Mouse (Mus musculus) lung, embryonic 14.5 days (tissue): ENCODE results near the gene Col6a4. TPM values are rescaled to one million over a fixed set of nuclear protein-coding genes. Genes with fewer than 3 reads are reported as not detected.

ENCODE experiments used
- ATAC-seq: fragments of 200-750 bp; cut with Nextera tagmentation; 2 replicates; pipeline ENCODE4 v1.8.0; 2017; ENCODE audit warnings: mild to moderate bottlenecking, moderate TSS enrichment, moderate library complexity; ENCODE audit not compliant: insufficient read depth
- DNase-seq: peaks from one replicate; pipeline ENCODE4 v3.0.0-alpha.2; 2015
- H3K27ac ChIP-seq: fragments of 300-500 bp; sonication (generic); 2 replicates; pipeline ENCODE4 v1.5.1; 2014; ENCODE audit warnings: low read depth, mild to moderate bottlenecking, moderate library complexity
- H3K27me3 ChIP-seq: fragments of 300-500 bp; sonication (generic); 2 replicates; pipeline ENCODE4 v1.6.1; 2014; ENCODE audit warnings: low read length, control low read depth; ENCODE audit not compliant: insufficient read depth
- H3K36me3 ChIP-seq: fragments of 300-500 bp; sonication (generic); 2 replicates; pipeline ENCODE4 v1.6.1; 2014; ENCODE audit warnings: control low read depth; ENCODE audit not compliant: insufficient read depth
- H3K4me1 ChIP-seq: fragments of 300-500 bp; sonication (generic); 2 replicates; pipeline ENCODE4 v1.6.1; 2014; ENCODE audit warnings: antibody characterized with exemption, control low read depth; ENCODE audit not compliant: insufficient read depth
- H3K4me2 ChIP-seq: fragments of 300-500 bp; sonication (generic); 2 replicates; pipeline ENCODE4 v1.6.1; 2014; ENCODE audit warnings: mild to moderate bottlenecking
- H3K4me3 ChIP-seq: fragments of 300-500 bp; sonication (generic); 2 replicates; pipeline ENCODE4 v1.5.1; 2014; ENCODE audit warnings: low read depth, low read length
- H3K9ac ChIP-seq: fragments of 300-500 bp; sonication (generic); 2 replicates; pipeline ENCODE4 v1.6.1; 2014
- H3K9me3 ChIP-seq: fragments of 300-500 bp; sonication (generic); 2 replicates; pipeline ENCODE4 v1.6.1; 2016; ENCODE audit warnings: low read depth, low read length, control low read depth
- CTCF ChIP-seq: IDR thresholded peaks from 2 replicates; pipeline ENCODE4 v1.5.1; 2016; ENCODE audit warnings: antibody characterized with exemption, low read depth
- WGBS: fragments of 180-500 bp; shearing (Covaris S2); extraction: QIAGEN DNeasy Blood & Tissue Kit; methylation state at CpG from one replicate; pipeline ENCODE4 v1.1.7; 2014; 5-methylcytosine and 5-hydroxymethylcytosine counted together
- polyA plus RNA-seq: library from polyadenylated mRNA; unstranded; fragments of >200 nt; fragmentation: Nextera tagmentation; extraction: Ambion mirVana; gene quantifications from 2 replicates; pipeline ENCODE4 v1.2.1, GENCODE M21; 2014

The Col6a4 gene
- polyA plus RNA-seq, result 0.95 and 1.0 TPM in 2 replicates

- Histone ChIP-seq H3K4me1 (no peaks in the 10 kb centered on the region), H3K9ac (no peak within 1 kb of the TSS), H3K4me3 (no peak within 1 kb of the TSS), H3K27me3 (no peaks in the 10 kb centered on the region), H3K27ac (no peak within 1 kb of the TSS), H3K9me3 (no peaks in the 10 kb centered on the region), H3K36me3 (no peaks in the 10 kb centered on the region), H3K4me2 (no peak within 1 kb of the TSS)
- ATAC-seq (no peak), DNase-seq (peak; percentile 26)
- TF ChIP-seq CTCF, result no peak
- WGBS, result 49% methylated on average over 7 of the region's 7 CpGs
These were observed at the start of gene Col6a4 for GRCm38 (mm10) chr9:106096683-106097082. Gene Col6a4, minus strand, starts transcription at chr9:106096783.

DNA sequence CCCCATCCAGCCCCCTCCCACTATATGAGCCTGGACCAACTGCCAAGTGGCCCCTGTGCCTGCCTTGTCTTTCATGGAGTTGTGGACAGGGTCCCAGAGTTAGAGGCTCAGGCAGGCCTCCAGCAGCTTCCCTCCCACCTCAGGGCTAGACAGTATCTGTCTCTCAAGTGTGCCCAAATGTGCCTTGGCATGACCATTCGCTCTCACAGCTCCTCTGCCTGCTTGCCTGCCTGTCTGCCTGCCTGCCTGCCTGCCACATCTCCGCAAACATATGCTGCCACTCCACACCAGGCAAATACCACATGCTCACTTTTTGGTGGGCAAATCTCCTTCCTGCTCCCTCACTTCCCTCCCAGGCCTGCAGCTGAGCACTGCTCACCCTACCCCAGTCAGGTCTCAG lies 49.0 kb upstream of the Col6a4 start:
- no peak overlapping the region for H3K9ac ChIP-seq
- H3K4me1 ChIP-seq, result no peaks in the 10 kb centered on the region
- H3K4me2 ChIP-seq, result no peak overlapping the region
- 82% methylated on average over 2 of the region's 2 CpGs for WGBS
- DNase-seq (no peak), ATAC-seq (no peak)
- no peak overlapping the region for H3K4me3 ChIP-seq
- no peaks in the 10 kb centered on the region for H3K36me3 ChIP-seq
- H3K9me3 ChIP-seq, result no peaks in the 10 kb centered on the region
- H3K27ac ChIP-seq, result no peak overlapping the region
- H3K27me3 ChIP-seq, result peaks cover 38% of the 10 kb centered on the region
- no peak for TF ChIP-seq CTCF

DNA sequence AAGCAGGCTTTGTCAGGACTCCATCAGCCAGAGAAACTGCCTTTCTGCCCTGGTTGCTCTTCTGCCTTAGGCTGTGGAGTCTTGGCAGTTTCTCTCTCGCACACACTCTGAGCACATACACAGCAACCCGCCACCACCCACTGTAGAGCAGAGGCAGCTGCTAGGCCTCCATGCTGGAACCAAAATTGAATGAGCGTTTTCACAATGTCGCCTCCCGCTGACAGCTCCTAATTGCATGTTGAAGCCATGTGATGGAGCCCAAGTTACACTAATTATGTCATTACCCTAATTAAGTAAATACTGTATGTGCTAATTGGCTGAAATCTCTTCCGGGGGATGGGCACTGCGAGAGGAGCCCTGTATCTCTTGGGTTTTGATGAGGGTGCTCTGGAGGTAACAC lies 47.6 kb upstream of the Col6a4 start:
- H3K4me2 ChIP-seq, result no peak overlapping the region
- no peaks in the 10 kb centered on the region for H3K36me3 ChIP-seq
- TF ChIP-seq CTCF, result no peak
- no peak overlapping the region for H3K4me3 ChIP-seq
- DNase-seq (no peak), ATAC-seq (no peak)
- H3K9me3 ChIP-seq, result no peaks in the 10 kb centered on the region
- WGBS, result 81% methylated on average over 7 of the region's 7 CpGs
- H3K27me3 ChIP-seq, result peaks cover 24% of the 10 kb centered on the region
- H3K9ac ChIP-seq, result no peak overlapping the region
- no peak overlapping the region for H3K27ac ChIP-seq
- H3K4me1 ChIP-seq, result no peaks in the 10 kb centered on the region

GRCm38 (mm10) chr9:106141955-106142354 lies 45.4 kb upstream of the Col6a4 start:
- Histone ChIP-seq H3K4me2 (no peak overlapping the region), H3K9ac (no peak overlapping the region), H3K9me3 (no peaks in the 10 kb centered on the region), H3K4me1 (no peaks in the 10 kb centered on the region), H3K27ac (no peak overlapping the region), H3K36me3 (no peaks in the 10 kb centered on the region), H3K27me3 (0 out of 2 replicates have a peak, but pooled peaks cover 3% of the 10 kb centered on the region), H3K4me3 (no peak overlapping the region)
- DNase-seq, result no peak
- ATAC-seq, result no peak
- 78% methylated on average over 12 of the region's 12 CpGs for WGBS
- no peak for TF ChIP-seq CTCF

DNA sequence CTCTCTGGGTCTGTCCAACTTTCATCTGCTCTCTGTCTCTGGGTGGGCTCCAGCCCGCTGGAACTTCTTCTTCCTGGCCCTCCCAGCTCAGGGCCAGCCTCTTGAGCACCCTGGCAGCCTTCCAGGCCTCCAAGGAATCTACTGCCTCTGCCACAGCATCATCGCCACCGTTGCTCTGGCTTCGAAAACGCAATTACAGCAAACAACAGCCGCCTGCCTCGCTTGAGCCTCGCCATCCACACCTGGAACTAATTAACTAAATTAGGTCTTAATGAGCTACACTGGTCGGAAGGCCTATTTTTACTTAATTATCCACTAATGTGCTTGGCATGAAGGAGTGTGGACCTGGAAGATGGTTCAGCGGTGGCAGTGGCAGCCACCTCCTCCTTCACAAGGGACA lies 43.2 kb upstream of the Col6a4 start:
- Histone ChIP-seq H3K36me3 (no peaks in the 10 kb centered on the region), H3K4me1 (no peaks in the 10 kb centered on the region), H3K4me3 (no peak overlapping the region), H3K27ac (no peak overlapping the region), H3K9ac (no peak overlapping the region), H3K27me3 (no peaks in the 10 kb centered on the region), H3K4me2 (no peak overlapping the region), H3K9me3 (no peaks in the 10 kb centered on the region)
- DNase-seq (peak; percentile 85), ATAC-seq (peak; percentile 73; the same call in 1 of the 2 replicates)
- WGBS, result 47% methylated on average over 10 of the region's 10 CpGs
- TF ChIP-seq CTCF, result no peak

DNA sequence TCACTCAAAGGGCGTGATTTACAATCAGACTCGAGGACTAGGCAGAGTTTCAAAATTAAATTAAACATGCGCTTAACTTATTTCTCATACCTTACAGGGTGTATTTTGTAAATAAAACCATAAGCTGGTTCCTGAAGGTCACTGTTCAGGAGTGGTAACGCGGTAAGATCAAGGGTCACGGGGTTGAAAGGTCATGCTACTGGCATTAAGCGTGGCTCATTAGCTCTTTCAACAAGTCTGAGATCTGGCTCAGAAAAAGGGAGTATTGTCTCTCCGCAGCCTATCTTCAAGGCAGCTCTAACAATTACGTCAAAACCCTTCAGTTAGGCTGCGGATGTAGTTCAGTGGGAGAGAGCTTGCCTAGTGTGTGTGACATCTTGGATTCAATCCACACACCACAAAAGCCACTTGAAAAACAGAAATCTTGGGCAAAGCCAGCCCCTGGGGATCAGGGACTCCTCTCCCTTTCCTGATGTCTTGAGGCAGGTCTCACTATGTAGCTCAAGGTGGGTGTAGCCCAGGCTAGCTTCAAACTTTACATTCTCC lies 41.2 kb upstream of the Col6a4 start:
- 61% methylated on average over 10 of the region's 10 CpGs for WGBS
- DNase-seq, result no peak
- ATAC-seq, result no peak
- H3K27ac ChIP-seq, result no peak overlapping the region
- no peak overlapping the region for H3K9ac ChIP-seq
- H3K4me2 ChIP-seq, result no peak overlapping the region
- no peaks in the 10 kb centered on the region for H3K27me3 ChIP-seq
- no peaks in the 10 kb centered on the region for H3K9me3 ChIP-seq
- H3K4me3 ChIP-seq, result no peak overlapping the region
- no peak for TF ChIP-seq CTCF
- no peaks in the 10 kb centered on the region for H3K4me1 ChIP-seq
- no peaks in the 10 kb centered on the region for H3K36me3 ChIP-seq

GRCm38 (mm10) chr9:106130250-106130649 lies 33.7 kb upstream of the Col6a4 start:
- Histone ChIP-seq H3K4me1 (no peaks in the 10 kb centered on the region), H3K36me3 (no peaks in the 10 kb centered on the region), H3K4me3 (no peak overlapping the region), H3K27me3 (no peaks in the 10 kb centered on the region), H3K9ac (no peak overlapping the region), H3K27ac (no peak overlapping the region), H3K9me3 (no peaks in the 10 kb centered on the region), H3K4me2 (no peak overlapping the region)
- no peak for TF ChIP-seq CTCF
- DNase-seq (no peak), ATAC-seq (no peak)
- 72% methylated on average over 7 of the region's 7 CpGs for WGBS
